Mouse (Mus musculus): ENCODE results near the gene Aqp9. TPM values are rescaled to one million over a fixed set of nuclear protein-coding genes. Genes with fewer than 3 reads are reported as not detected.

The Aqp9 gene
- total and polyA plus RNA-seq, 2 experiments from 2014 or later = 0.15 TPM; not detected in 1

GRCm38 (mm10) chr9:71157921-71158646 lies 10.4 kb downstream of the Aqp9 start:
- 80% methylated on average over 15 of the region's 15 CpGs for WGBS
- H3K4me1 ChIP-seq (ENCODE audit: control insufficient read depth, insufficient read depth) = no peaks in the 10 kb centered on the region

GRCm38 (mm10) chr9:71156447-71157035 lies 11.9 kb downstream of the Aqp9 start:
- TF ChIP-seq CTCF (IDR thresholded peaks at IDR 0.05; ENCODE audit: low read depth) = no peak
- no peak for TF ChIP-seq EP300 (IDR thresholded peaks at IDR 0.05; ENCODE audit: low read depth)
- ATAC-seq (ENCODE audit: insufficient read depth, low read depth) (no peak), DNase-seq (ENCODE audit: low spot score) (no peak)
- 72% methylated on average over 9 of the region's 9 CpGs for WGBS
- Histone ChIP-seq H3K4me2 (ENCODE audit: low read depth, low read length) (no peak overlapping the region), H3K4me1 (ENCODE audit: control insufficient read depth, insufficient read depth) (no peaks in the 10 kb centered on the region), H3K9ac (replicated peaks; ENCODE audit: low read depth, low read length) (no peak overlapping the region), H3K27ac (ENCODE audit: low read depth) (no peak overlapping the region), H3K9me3 (replicated peaks; ENCODE audit: control insufficient read depth, low read length) (no peaks in the 10 kb centered on the region), H3K27me3 (ENCODE audit: control insufficient read depth, insufficient read depth, low read length) (no peaks in the 10 kb centered on the region), H3K4me3 (ENCODE audit: low read depth, low read length) (no peak overlapping the region), H3K36me3 (replicated peaks; ENCODE audit: control insufficient read depth, insufficient read depth, low read length) (no peaks in the 10 kb centered on the region)

More at GRCm38 (mm10) chr9:71157921-71158646, 10.4 kb downstream of the Aqp9 start:
- Histone ChIP-seq H3K27ac (ENCODE audit: low read depth) (no peak overlapping the region), H3K9ac (replicated peaks; ENCODE audit: low read depth, low read length) (no peak overlapping the region), H3K36me3 (replicated peaks; ENCODE audit: control insufficient read depth, insufficient read depth, low read length) (no peaks in the 10 kb centered on the region), H3K4me3 (ENCODE audit: low read depth, low read length) (no peak overlapping the region), H3K27me3 (ENCODE audit: control insufficient read depth, insufficient read depth, low read length) (no peaks in the 10 kb centered on the region), H3K9me3 (replicated peaks; ENCODE audit: control insufficient read depth, low read length) (no peaks in the 10 kb centered on the region), H3K4me2 (ENCODE audit: low read depth, low read length) (no peak overlapping the region)
- TF ChIP-seq CTCF (IDR thresholded peaks at IDR 0.05; ENCODE audit: low read depth) = no peak
- TF ChIP-seq EP300 (IDR thresholded peaks at IDR 0.05; ENCODE audit: low read depth) = no peak
- ATAC-seq (ENCODE audit: insufficient read depth, low read depth) = no peak
- DNase-seq (ENCODE audit: low spot score) = no peak

DNA sequence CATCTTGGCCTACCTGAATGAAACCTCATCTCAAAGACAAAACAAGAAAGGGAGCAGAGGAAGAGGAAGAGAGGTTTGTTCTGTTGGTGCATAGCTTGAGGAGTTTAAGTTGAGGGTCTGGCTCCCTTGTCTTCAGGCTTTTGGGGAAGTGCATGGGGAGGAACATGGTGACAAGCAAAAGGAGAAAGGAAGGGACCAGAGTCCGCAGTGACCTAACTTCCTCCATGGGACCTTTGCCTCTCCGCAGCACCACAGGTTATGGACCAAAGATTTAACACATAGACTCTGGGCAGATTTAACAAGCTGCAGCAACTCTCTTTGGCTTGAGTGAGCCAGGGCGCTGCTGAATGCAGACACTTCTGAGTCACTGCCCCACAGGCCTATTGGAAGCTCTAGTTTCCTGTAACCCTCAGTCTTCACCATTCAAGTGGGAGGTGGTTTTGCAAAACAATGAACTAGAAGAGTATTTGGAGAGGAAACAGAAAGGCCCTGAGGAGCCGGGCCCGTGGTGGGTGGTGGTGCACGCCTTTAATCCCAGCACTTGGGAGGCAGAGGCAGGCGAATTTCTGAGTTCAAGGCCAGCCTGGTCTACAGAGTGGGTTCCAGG lies 13.0 kb downstream of the Aqp9 start:
- Histone ChIP-seq H3K27ac (ENCODE audit: low read depth) (no peak overlapping the region), H3K4me1 (ENCODE audit: control insufficient read depth, insufficient read depth) (no peaks in the 10 kb centered on the region), H3K9me3 (replicated peaks; ENCODE audit: control insufficient read depth, low read length) (no peaks in the 10 kb centered on the region), H3K4me3 (ENCODE audit: low read depth, low read length) (no peak overlapping the region), H3K36me3 (replicated peaks; ENCODE audit: control insufficient read depth, insufficient read depth, low read length) (no peaks in the 10 kb centered on the region), H3K4me2 (ENCODE audit: low read depth, low read length) (no peak overlapping the region), H3K27me3 (ENCODE audit: control insufficient read depth, insufficient read depth, low read length) (no peaks in the 10 kb centered on the region), H3K9ac (replicated peaks; ENCODE audit: low read depth, low read length) (no peak overlapping the region)
- TF ChIP-seq CTCF (IDR thresholded peaks at IDR 0.05; ENCODE audit: low read depth) = no peak
- ATAC-seq (ENCODE audit: insufficient read depth, low read depth) = no peak
- 82% methylated on average over 7 of the region's 7 CpGs for WGBS
- DNase-seq (ENCODE audit: low spot score) = no peak

- Histone ChIP-seq H3K4me3 (ENCODE audit: low read depth, low read length) (no peak overlapping the region), H3K9me3 (replicated peaks; ENCODE audit: control insufficient read depth, low read length) (no peaks in the 10 kb centered on the region), H3K27ac (ENCODE audit: low read depth) (no peak overlapping the region), H3K9ac (replicated peaks; ENCODE audit: low read depth, low read length) (no peak overlapping the region), H3K4me2 (ENCODE audit: low read depth, low read length) (no peak overlapping the region), H3K36me3 (replicated peaks; ENCODE audit: control insufficient read depth, insufficient read depth, low read length) (no peaks in the 10 kb centered on the region), H3K4me1 (ENCODE audit: control insufficient read depth, insufficient read depth) (no peaks in the 10 kb centered on the region), H3K27me3 (ENCODE audit: control insufficient read depth, insufficient read depth, low read length) (no peaks in the 10 kb centered on the region)
- TF ChIP-seq CTCF (IDR thresholded peaks at IDR 0.05; ENCODE audit: low read depth) (no peak), EP300 (IDR thresholded peaks at IDR 0.05; ENCODE audit: low read depth) (no peak)
- 70% methylated on average over 6 of the region's 6 CpGs for WGBS
- DNase-seq (ENCODE audit: low spot score) = no peak
- no peak for ATAC-seq (ENCODE audit: insufficient read depth, low read depth)
These were observed 17.1 kb downstream of the Aqp9 start for GRCm38 (mm10) chr9:71151386-71151785.

DNA sequence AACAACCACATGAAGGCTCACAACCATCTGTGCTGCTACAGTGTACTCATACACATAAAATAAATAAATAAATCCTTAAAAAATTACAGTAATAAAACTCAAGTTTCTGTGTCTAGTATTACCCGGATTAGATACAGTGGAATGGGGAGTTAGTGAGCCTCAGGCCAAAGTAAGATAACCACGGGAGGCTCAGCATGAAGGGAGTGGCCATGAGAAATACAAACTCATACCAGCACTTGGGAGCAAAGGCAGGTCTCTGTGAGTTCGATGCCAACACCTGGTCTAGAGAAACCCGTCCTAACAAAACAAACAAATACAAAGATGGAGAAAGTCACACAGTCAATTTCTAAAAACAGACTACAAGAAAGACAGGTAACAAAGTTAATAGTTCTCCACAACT lies 18.3 kb downstream of the Aqp9 start:
- 73% methylated on average over 4 of the region's 4 CpGs for WGBS
- TF ChIP-seq EP300 (IDR thresholded peaks at IDR 0.05; ENCODE audit: low read depth) (no peak), CTCF (IDR thresholded peaks at IDR 0.05; ENCODE audit: low read depth) (no peak)
- Histone ChIP-seq H3K36me3 (replicated peaks; ENCODE audit: control insufficient read depth, insufficient read depth, low read length) (no peaks in the 10 kb centered on the region), H3K4me1 (ENCODE audit: control insufficient read depth, insufficient read depth) (no peaks in the 10 kb centered on the region), H3K9me3 (replicated peaks; ENCODE audit: control insufficient read depth, low read length) (no peaks in the 10 kb centered on the region), H3K27me3 (ENCODE audit: control insufficient read depth, insufficient read depth, low read length) (no peaks in the 10 kb centered on the region), H3K27ac (ENCODE audit: low read depth) (no peak overlapping the region), H3K4me3 (ENCODE audit: low read depth, low read length) (no peak overlapping the region), H3K4me2 (ENCODE audit: low read depth, low read length) (no peak overlapping the region), H3K9ac (replicated peaks; ENCODE audit: low read depth, low read length) (no peak overlapping the region)
- no peak for DNase-seq (ENCODE audit: low spot score)
- no peak for ATAC-seq (ENCODE audit: insufficient read depth, low read depth)
